Mouse (Mus musculus): ENCODE measurements around the gene Ccdc142. TPM values are rescaled to one million over a fixed set of nuclear protein-coding genes. Genes with fewer than 3 reads are reported as not detected.

Ccdc142 gene
- polyA plus RNA-seq, 1 experiment from 2014 or later, result 1.6 TPM

GRCm38 (mm10) chr6:83136291-83136880 lies 35.0 kb downstream of the Ccdc142 start:
- ATAC-seq (ENCODE audit: low FRiP score, low read depth), result no peak
- H3K4me3 ChIP-seq, result peak overlapping the region; percentile 61
- H3K36me3 ChIP-seq, result peaks cover 9% of the 10 kb centered on the region; the same call in 1 of the 2 replicates
- no peaks in the 10 kb centered on the region for H3K27me3 ChIP-seq
- peaks cover 43% of the 10 kb centered on the region for H3K4me1 ChIP-seq
- peak overlapping the region; percentile 94 for H3K4me2 ChIP-seq (replicated peaks)
- 7% methylated on average over 5 of the region's 5 CpGs for WGBS
- peak overlapping the region; percentile 100 for H3K27ac ChIP-seq
- no peaks in the 10 kb centered on the region for H3K9me3 ChIP-seq
- H3K9ac ChIP-seq, result peak overlapping the region; percentile 89

GRCm38 (mm10) chr6:83136881-83137575 lies 35.6 kb downstream of the Ccdc142 start:
- H3K9ac ChIP-seq, result peak overlapping the region; percentile 89
- no peaks in the 10 kb centered on the region for H3K27me3 ChIP-seq
- H3K4me3 ChIP-seq, result peak overlapping the region; percentile 61
- no peaks in the 10 kb centered on the region for H3K9me3 ChIP-seq
- peak overlapping the region; percentile 94 for H3K4me2 ChIP-seq (replicated peaks)
- H3K36me3 ChIP-seq, result peaks cover 9% of the 10 kb centered on the region; the same call in 1 of the 2 replicates
- WGBS, result under 1% methylated on average over 26 of the region's 26 CpGs
- ATAC-seq (ENCODE audit: low FRiP score, low read depth), result peak; percentile 90
- peaks cover 49% of the 10 kb centered on the region for H3K4me1 ChIP-seq
- peak overlapping the region; percentile 100 for H3K27ac ChIP-seq

GRCm38 (mm10) chr6:83137576-83137950 lies 36.2 kb downstream of the Ccdc142 start:
- peaks cover 54% of the 10 kb centered on the region for H3K4me1 ChIP-seq
- peaks cover 9% of the 10 kb centered on the region; the same call in 1 of the 2 replicates for H3K36me3 ChIP-seq
- no peaks in the 10 kb centered on the region for H3K9me3 ChIP-seq
- H3K9ac ChIP-seq, result peak overlapping the region; percentile 89
- ATAC-seq (ENCODE audit: low FRiP score, low read depth), result peak; percentile 85
- H3K4me2 ChIP-seq (replicated peaks), result peak overlapping the region; percentile 94
- no peaks in the 10 kb centered on the region for H3K27me3 ChIP-seq
- WGBS, result 0% methylated on average over 12 of the region's 12 CpGs
- peak overlapping the region; percentile 61 for H3K4me3 ChIP-seq
- peak overlapping the region; percentile 100 for H3K27ac ChIP-seq

- peaks cover 9% of the 10 kb centered on the region; the same call in 1 of the 2 replicates for H3K36me3 ChIP-seq
- peak overlapping the region; percentile 100 for H3K27ac ChIP-seq
- no peaks in the 10 kb centered on the region for H3K27me3 ChIP-seq
- WGBS, result under 1% methylated on average over 11 of the region's 11 CpGs
- peak overlapping the region; percentile 61 for H3K4me3 ChIP-seq
- H3K9ac ChIP-seq, result peak overlapping the region; percentile 89
- H3K9me3 ChIP-seq, result no peaks in the 10 kb centered on the region
- H3K4me1 ChIP-seq, result peaks cover 59% of the 10 kb centered on the region
- peak; percentile 34 for ATAC-seq (ENCODE audit: low FRiP score, low read depth)
- H3K4me2 ChIP-seq (replicated peaks), result peak overlapping the region; percentile 94
Observed at GRCm38 (mm10) chr6:83138056-83138455, 36.7 kb downstream of the Ccdc142 start.

GRCm38 (mm10) chr6:83140044-83140443 lies 38.6 kb downstream of the Ccdc142 start:
- Histone ChIP-seq H3K9ac (no peak overlapping the region), H3K27ac (no peak overlapping the region)
- ATAC-seq (ENCODE audit: low FRiP score, low read depth), result no peak

GRCm38 (mm10) chr6:83141636-83142035 lies 40.2 kb downstream of the Ccdc142 start:
- H3K27me3 ChIP-seq, result no peaks in the 10 kb centered on the region
- no peaks in the 10 kb centered on the region for H3K9me3 ChIP-seq
- ATAC-seq (ENCODE audit: low FRiP score, low read depth), result no peak
- H3K4me2 ChIP-seq (replicated peaks), result peak overlapping the region; percentile 70
- 35% methylated on average over 4 of the region's 4 CpGs for WGBS
- peak overlapping the region; percentile 69 for H3K9ac ChIP-seq
- no peak overlapping the region for H3K27ac ChIP-seq
- peaks cover 30% of the 10 kb centered on the region for H3K36me3 ChIP-seq
- peaks cover 57% of the 10 kb centered on the region for H3K4me1 ChIP-seq
- peak overlapping the region; percentile 37 for H3K4me3 ChIP-seq

More at GRCm38 (mm10) chr6:83140044-83140443, 38.6 kb downstream of the Ccdc142 start:
- Histone ChIP-seq H3K27me3 (no peaks in the 10 kb centered on the region), H3K4me3 (no peak overlapping the region), H3K36me3 (peaks cover 18% of the 10 kb centered on the region), H3K4me1 (peaks cover 63% of the 10 kb centered on the region), H3K9me3 (no peaks in the 10 kb centered on the region), H3K4me2 (replicated peaks) (peak overlapping the region; percentile 94)
- WGBS, result 85% methylated on average over 8 of the region's 8 CpGs

- Histone ChIP-seq H3K27ac (0 out of 2 replicates have a peak overlapping the region, but pooled peaks have one; percentile 15), H3K36me3 (peaks cover 36% of the 10 kb centered on the region), H3K9ac (peak overlapping the region; percentile 69), H3K9me3 (no peaks in the 10 kb centered on the region), H3K4me2 (replicated peaks) (peak overlapping the region; percentile 70), H3K27me3 (no peaks in the 10 kb centered on the region), H3K4me1 (peaks cover 57% of the 10 kb centered on the region), H3K4me3 (peak overlapping the region; percentile 37)
- ATAC-seq (ENCODE audit: low FRiP score, low read depth), result no peak
- 5% methylated on average over 41 of the region's 41 CpGs for WGBS
Observed at GRCm38 (mm10) chr6:83142211-83142731, 40.9 kb downstream of the Ccdc142 start.

GRCm38 (mm10) chr6:83142886-83143285 lies 41.5 kb downstream of the Ccdc142 start:
- WGBS, result 39% methylated on average over 11 of the region's 11 CpGs
- H3K27ac ChIP-seq, result no peak overlapping the region
- H3K4me3 ChIP-seq, result no peak overlapping the region
- H3K9ac ChIP-seq, result peak overlapping the region; percentile 69; the same call in 1 of the 2 replicates
- peak overlapping the region; percentile 70 for H3K4me2 ChIP-seq (replicated peaks)
- peaks cover 42% of the 10 kb centered on the region for H3K36me3 ChIP-seq
- no peaks in the 10 kb centered on the region for H3K27me3 ChIP-seq
- peaks cover 55% of the 10 kb centered on the region for H3K4me1 ChIP-seq
- ATAC-seq (ENCODE audit: low FRiP score, low read depth), result no peak
- no peaks in the 10 kb centered on the region for H3K9me3 ChIP-seq

- H3K4me2 ChIP-seq (replicated peaks), result no peak overlapping the region
- H3K27me3 ChIP-seq, result no peaks in the 10 kb centered on the region
- H3K9ac ChIP-seq, result no peak overlapping the region
- H3K36me3 ChIP-seq, result peaks cover 56% of the 10 kb centered on the region
- WGBS, result 73% methylated on average over 2 of the region's 2 CpGs
- H3K4me1 ChIP-seq, result peaks cover 34% of the 10 kb centered on the region
- no peak overlapping the region for H3K4me3 ChIP-seq
- peak overlapping the region; percentile 28; the same call in 1 of the 2 replicates for H3K27ac ChIP-seq
- H3K9me3 ChIP-seq, result no peaks in the 10 kb centered on the region
- ATAC-seq (ENCODE audit: low FRiP score, low read depth), result no peak
Observed at GRCm38 (mm10) chr6:83145209-83145608, 43.8 kb downstream of the Ccdc142 start.

- peaks cover 62% of the 10 kb centered on the region for H3K36me3 ChIP-seq
- 48% methylated on average over 9 of the region's 9 CpGs for WGBS
- H3K27ac ChIP-seq, result peak overlapping the region; percentile 58; the same call in 1 of the 2 replicates
- H3K4me2 ChIP-seq (replicated peaks), result no peak overlapping the region
- H3K4me3 ChIP-seq, result no peak overlapping the region
- peak overlapping the region; percentile 31; the same call in 1 of the 2 replicates for H3K9ac ChIP-seq
- no peaks in the 10 kb centered on the region for H3K27me3 ChIP-seq
- peaks cover 33% of the 10 kb centered on the region for H3K4me1 ChIP-seq
- ATAC-seq (ENCODE audit: low FRiP score, low read depth), result no peak
- no peaks in the 10 kb centered on the region for H3K9me3 ChIP-seq
Observed at GRCm38 (mm10) chr6:83145805-83146204, 44.4 kb downstream of the Ccdc142 start.

- WGBS, result 67% methylated on average over 7 of the region's 7 CpGs
- Histone ChIP-seq H3K9me3 (no peaks in the 10 kb centered on the region), H3K4me3 (no peak overlapping the region), H3K27ac (no peak overlapping the region), H3K4me1 (peaks cover 21% of the 10 kb centered on the region), H3K9ac (no peak overlapping the region), H3K4me2 (replicated peaks) (no peak overlapping the region), H3K36me3 (peaks cover 77% of the 10 kb centered on the region), H3K27me3 (no peaks in the 10 kb centered on the region)
- 0 out of 2 replicates have a peak, but pooled peaks have one; percentile 25 for ATAC-seq (ENCODE audit: low FRiP score, low read depth)
Observed at GRCm38 (mm10) chr6:83147280-83147679, 45.9 kb downstream of the Ccdc142 start.

- ATAC-seq (ENCODE audit: low FRiP score, low read depth), result no peak
- H3K9me3 ChIP-seq, result no peaks in the 10 kb centered on the region
- 0 out of 2 replicates have a peak overlapping the region, but pooled peaks have one; percentile 13 for H3K9ac ChIP-seq
- H3K4me3 ChIP-seq, result no peak overlapping the region
- H3K4me2 ChIP-seq (replicated peaks), result no peak overlapping the region
- H3K27me3 ChIP-seq, result no peaks in the 10 kb centered on the region
- peaks cover 68% of the 10 kb centered on the region for H3K36me3 ChIP-seq
- H3K4me1 ChIP-seq, result peaks cover 11% of the 10 kb centered on the region
- 36% methylated on average over 8 of the region's 8 CpGs for WGBS
- H3K27ac ChIP-seq, result no peak overlapping the region
Observed at GRCm38 (mm10) chr6:83151721-83152120, 50.3 kb downstream of the Ccdc142 start.

Data from limb, embryonic 13.5 days (tissue).